Mouse (Mus musculus) midbrain, embryonic 14.5 days (tissue): ENCODE data around the gene Dazl. TPM values are rescaled to one million over a fixed set of nuclear protein-coding genes. Genes with fewer than 3 reads are reported as not detected.

Experiments used
- ATAC-seq: fragments of 200-750 bp; cut with Nextera tagmentation; 2 replicates; pipeline ENCODE4 v1.8.0; 2017; ENCODE audit warnings: moderate number of reproducible peaks, moderate library complexity; ENCODE audit not compliant: low FRiP score, low TSS enrichment
- DNase-seq: peaks from one replicate; pipeline ENCODE4 v3.0.0-alpha.2; 2015
- H3K27ac ChIP-seq: fragments of 300-500 bp; sonication (generic); replicated peaks from 2 replicates; pipeline ENCODE4 v1.5.1; 2014; ENCODE audit warnings: mild to moderate bottlenecking, low read depth, low read length, moderate library complexity
- H3K27me3 ChIP-seq: fragments of 300-500 bp; sonication (generic); 2 replicates; pipeline ENCODE4 v1.6.1; 2014; ENCODE audit warnings: low read length, control low read depth, mixed read lengths; ENCODE audit not compliant: control insufficient read depth, insufficient read depth
- H3K36me3 ChIP-seq: fragments of 300-500 bp; sonication (generic); 2 replicates; pipeline ENCODE4 v1.6.1; 2014; ENCODE audit warnings: low read length, control low read depth; ENCODE audit not compliant: control insufficient read depth, insufficient read depth
- H3K4me1 ChIP-seq: fragments of 300-500 bp; sonication (generic); 2 replicates; pipeline ENCODE4 v1.6.1; 2014; ENCODE audit warnings: mild to moderate bottlenecking, antibody characterized with exemption, low read length, control low read depth; ENCODE audit not compliant: control insufficient read depth, insufficient read depth
- H3K4me2 ChIP-seq: fragments of 300-500 bp; sonication (generic); 2 replicates; pipeline ENCODE4 v1.6.1; 2014; ENCODE audit warnings: mild to moderate bottlenecking, low read length, moderate library complexity
- H3K4me3 ChIP-seq: fragments of 300-500 bp; sonication (generic); replicated peaks from 2 replicates; pipeline ENCODE4 v1.5.1; 2014; ENCODE audit warnings: low read depth, low read length
- H3K9ac ChIP-seq: fragments of 300-500 bp; sonication (generic); replicated peaks from 2 replicates; pipeline ENCODE4 v1.6.1; 2014; ENCODE audit warnings: mild to moderate bottlenecking, low read length, moderate library complexity
- H3K9me3 ChIP-seq: fragments of 300-500 bp; sonication (generic); 2 replicates; pipeline ENCODE4 v1.6.1; 2016; ENCODE audit warnings: low read length, control low read depth, mixed read lengths; ENCODE audit not compliant: control insufficient read depth
- WGBS: fragments of 180-500 bp; shearing (Covaris S2); extraction: QIAGEN DNeasy Blood & Tissue Kit; methylation state at CpG from one replicate; pipeline ENCODE4 v1.1.7; 2014; 5-methylcytosine and 5-hydroxymethylcytosine counted together
- polyA plus RNA-seq: library from polyadenylated mRNA; unstranded; fragments of >200 nt; fragmentation: Nextera tagmentation; extraction: Ambion mirVana; gene quantifications from 2 replicates; pipeline ENCODE4 v1.2.1, GENCODE M21; 2014

The Dazl gene
- polyA plus RNA-seq, 1 experiment from 2014 or later = 0.36 TPM

DNA sequence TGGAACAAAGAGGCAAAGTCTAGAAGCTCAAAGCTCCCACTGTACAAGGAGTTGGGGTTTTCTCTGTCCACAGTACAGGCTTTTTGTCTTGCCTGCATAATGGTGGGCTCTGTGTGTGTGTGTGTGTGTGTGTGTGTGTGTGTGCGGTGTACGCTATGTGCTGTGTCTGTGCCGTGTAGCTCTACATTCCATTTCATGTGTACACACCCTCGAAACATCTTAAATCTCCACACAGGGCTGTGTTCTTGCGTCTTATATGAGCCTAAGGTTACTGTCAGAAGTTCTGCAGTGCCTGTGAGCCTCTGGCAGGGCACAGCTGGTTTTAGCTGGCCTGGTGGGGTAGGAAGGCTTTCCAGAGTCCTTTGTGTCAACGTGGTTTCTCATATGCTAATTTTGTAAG lies 46.8 kb downstream of the Dazl start:
- 79% methylated on average over 6 of the region's 6 CpGs for WGBS
- ATAC-seq = no peak
- DNase-seq = no peak
- H3K27me3 ChIP-seq = no peaks in the 10 kb centered on the region
- H3K27ac ChIP-seq = no peak overlapping the region
- H3K4me2 ChIP-seq = no peak overlapping the region
- H3K36me3 ChIP-seq = no peaks in the 10 kb centered on the region
- no peaks in the 10 kb centered on the region for H3K9me3 ChIP-seq
- H3K4me3 ChIP-seq = no peak overlapping the region
- H3K9ac ChIP-seq = no peak overlapping the region
- H3K4me1 ChIP-seq = no peaks in the 10 kb centered on the region

DNA sequence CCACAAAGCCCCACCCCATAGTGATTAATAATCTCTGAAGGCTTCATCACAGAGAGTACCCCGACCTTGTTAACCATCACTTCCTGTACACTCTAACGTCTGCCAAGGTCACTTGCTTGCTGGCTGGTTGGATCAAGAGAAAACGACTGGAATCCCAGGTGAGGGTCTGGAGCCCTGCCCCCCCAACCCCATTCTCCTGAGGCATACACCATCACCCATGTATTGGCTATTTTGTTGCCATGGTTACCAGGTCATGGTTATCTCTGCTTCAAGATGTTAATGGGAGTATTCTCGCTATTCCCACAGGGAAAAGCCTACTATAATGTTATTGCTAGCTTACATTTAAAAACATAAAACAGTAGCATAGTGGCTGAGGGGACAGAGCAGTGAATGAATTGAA lies 48.8 kb downstream of the Dazl start:
- Histone ChIP-seq H3K36me3 (no peaks in the 10 kb centered on the region), H3K9me3 (no peaks in the 10 kb centered on the region), H3K4me3 (no peak overlapping the region), H3K27ac (no peak overlapping the region), H3K27me3 (no peaks in the 10 kb centered on the region), H3K4me1 (no peaks in the 10 kb centered on the region), H3K9ac (no peak overlapping the region), H3K4me2 (no peak overlapping the region)
- WGBS = 79% methylated on average over 4 of the region's 4 CpGs
- ATAC-seq (no peak), DNase-seq (peak; percentile 41)

DNA sequence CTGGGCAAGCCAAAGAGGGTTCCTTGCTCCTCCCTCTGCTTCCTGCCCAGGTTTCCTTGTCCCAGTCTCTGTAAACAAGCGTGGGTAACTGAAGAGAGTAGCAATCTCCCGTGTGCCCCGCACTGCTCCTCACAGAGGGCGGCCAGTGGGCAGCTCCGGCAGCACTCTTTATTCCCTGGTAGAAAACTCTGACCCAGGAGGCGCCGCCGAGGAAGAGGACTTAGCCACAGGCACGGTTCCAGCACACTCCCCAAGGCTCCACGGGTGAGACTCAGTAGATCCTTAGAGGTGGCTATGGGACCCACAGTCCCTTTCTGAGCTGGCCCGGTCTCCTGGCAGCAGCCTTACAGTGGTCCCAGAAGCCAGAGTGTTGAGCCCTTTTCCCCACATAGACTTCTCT lies 50.1 kb downstream of the Dazl start:
- Histone ChIP-seq H3K4me2 (no peak overlapping the region), H3K27me3 (no peaks in the 10 kb centered on the region), H3K36me3 (no peaks in the 10 kb centered on the region), H3K4me1 (no peaks in the 10 kb centered on the region), H3K27ac (no peak overlapping the region), H3K9ac (no peak overlapping the region), H3K4me3 (no peak overlapping the region), H3K9me3 (no peaks in the 10 kb centered on the region)
- 91% methylated on average over 11 of the region's 11 CpGs for WGBS
- ATAC-seq (no peak), DNase-seq (no peak)

DNA sequence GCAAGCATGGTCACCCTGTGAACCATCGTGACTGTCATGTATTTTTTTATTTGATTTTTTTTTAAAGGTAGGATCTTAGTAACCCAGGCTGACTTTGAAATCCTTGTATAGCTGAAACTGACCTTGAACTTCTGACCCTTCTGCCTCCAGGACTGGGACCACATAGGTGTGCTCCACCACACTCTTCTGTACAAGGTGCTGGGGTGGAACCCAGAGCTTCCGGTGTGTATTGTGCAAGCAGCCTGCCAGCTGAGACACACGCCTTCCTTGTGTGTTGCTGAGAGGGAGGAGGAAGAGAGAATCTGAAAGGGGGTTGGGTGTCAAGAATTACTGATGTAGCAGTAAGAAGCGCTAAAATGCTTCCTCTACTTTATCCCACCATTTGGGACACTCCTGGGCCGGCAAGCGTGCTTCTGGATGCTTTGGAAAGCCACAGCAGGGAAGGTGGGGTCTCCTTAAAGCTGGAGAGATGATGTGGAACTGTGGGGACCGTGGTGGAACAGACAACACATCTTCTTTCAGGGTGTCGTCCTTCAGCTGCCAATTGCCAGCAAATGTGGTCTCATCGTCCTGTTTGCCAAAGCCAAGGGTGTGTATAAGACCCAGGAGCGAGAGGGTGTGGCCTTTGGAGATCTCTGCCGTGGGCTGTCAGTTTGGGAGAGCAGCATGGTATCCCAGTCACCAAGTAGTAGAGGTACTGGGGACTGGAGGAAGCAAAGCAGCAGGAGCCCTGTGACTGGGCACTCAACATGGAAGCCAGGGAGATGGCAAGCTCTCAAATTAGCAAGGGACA lies 55.4 kb downstream of the Dazl start:
- no peaks in the 10 kb centered on the region for H3K9me3 ChIP-seq
- H3K27ac ChIP-seq = no peak overlapping the region
- DNase-seq (no peak), ATAC-seq (no peak)
- 69% methylated on average over 11 of the region's 11 CpGs for WGBS
- no peaks in the 10 kb centered on the region for H3K27me3 ChIP-seq
- H3K4me2 ChIP-seq = no peak overlapping the region
- no peaks in the 10 kb centered on the region for H3K36me3 ChIP-seq
- H3K4me3 ChIP-seq = no peak overlapping the region
- H3K4me1 ChIP-seq = peaks cover 12% of the 10 kb centered on the region; the same call in 1 of the 2 replicates
- no peak overlapping the region for H3K9ac ChIP-seq

DNA sequence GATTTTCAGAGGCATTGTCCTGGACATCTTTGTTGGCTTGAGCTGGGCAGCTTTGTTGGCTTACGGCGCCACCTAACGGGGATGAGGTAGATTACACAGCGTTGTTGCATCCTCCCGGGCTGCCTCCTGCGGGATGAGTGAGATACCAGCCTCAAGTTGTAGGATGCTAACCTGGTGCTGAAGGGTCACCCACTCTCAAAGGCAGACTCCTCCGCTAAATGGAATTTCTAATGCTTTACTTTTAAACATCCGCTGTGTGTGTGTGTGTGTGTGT lies 56.1 kb downstream of the Dazl start:
- Histone ChIP-seq H3K27ac (peak overlapping the region; percentile 85), H3K9ac (peak overlapping the region; percentile 45; the same call in 1 of the 2 replicates), H3K9me3 (no peaks in the 10 kb centered on the region), H3K4me1 (peaks cover 12% of the 10 kb centered on the region; the same call in 1 of the 2 replicates), H3K4me2 (peak overlapping the region; percentile 29), H3K36me3 (no peaks in the 10 kb centered on the region), H3K27me3 (no peaks in the 10 kb centered on the region), H3K4me3 (no peak overlapping the region)
- ATAC-seq = peak; percentile 87
- peak; percentile 91 for DNase-seq
- WGBS = 6% methylated on average over 8 of the region's 8 CpGs

DNA sequence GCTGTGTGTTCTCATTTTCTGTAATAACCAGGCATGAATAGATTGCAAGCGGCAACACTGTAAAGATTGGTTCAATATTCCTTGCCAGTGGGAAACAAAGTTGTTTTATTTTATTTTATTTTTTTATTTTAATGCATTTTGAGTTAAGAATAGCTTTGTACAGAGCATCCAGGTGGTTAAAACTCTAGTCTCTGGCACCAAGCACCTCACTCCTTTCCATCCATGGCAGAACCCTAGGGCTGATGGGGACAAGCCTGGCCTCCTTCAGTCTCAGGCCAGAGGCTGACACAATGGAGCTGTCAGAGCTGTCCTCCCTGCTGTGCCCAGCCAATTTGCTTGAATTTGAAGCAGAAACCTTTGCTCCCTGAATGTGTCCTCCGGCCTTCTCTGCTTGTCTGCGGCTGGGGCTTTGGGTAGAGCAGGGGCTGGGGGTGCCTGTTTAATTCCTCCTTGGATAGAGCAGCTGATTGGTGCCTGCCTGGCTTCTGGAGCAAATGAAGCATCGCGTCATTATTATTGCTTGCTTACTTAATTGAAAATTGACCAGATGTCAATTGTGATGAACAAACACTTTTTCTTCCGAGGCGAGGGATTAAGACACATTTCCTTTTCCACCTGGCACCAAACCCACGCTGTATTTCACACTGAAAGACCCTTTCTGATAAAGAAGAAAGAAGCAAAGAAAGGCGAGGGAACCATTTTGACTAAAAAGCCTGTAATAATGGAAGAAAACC lies 56.6 kb downstream of the Dazl start:
- peaks cover 12% of the 10 kb centered on the region; the same call in 1 of the 2 replicates for H3K4me1 ChIP-seq
- WGBS = 12% methylated on average over 9 of the region's 9 CpGs
- DNase-seq (peak; percentile 77), ATAC-seq (peak; percentile 84)
- H3K27me3 ChIP-seq = no peaks in the 10 kb centered on the region
- peak overlapping the region; percentile 85 for H3K27ac ChIP-seq
- no peak overlapping the region for H3K4me3 ChIP-seq
- H3K9me3 ChIP-seq = no peaks in the 10 kb centered on the region
- H3K4me2 ChIP-seq = peak overlapping the region; percentile 29
- peak overlapping the region; percentile 45 for H3K9ac ChIP-seq
- no peaks in the 10 kb centered on the region for H3K36me3 ChIP-seq

DNA sequence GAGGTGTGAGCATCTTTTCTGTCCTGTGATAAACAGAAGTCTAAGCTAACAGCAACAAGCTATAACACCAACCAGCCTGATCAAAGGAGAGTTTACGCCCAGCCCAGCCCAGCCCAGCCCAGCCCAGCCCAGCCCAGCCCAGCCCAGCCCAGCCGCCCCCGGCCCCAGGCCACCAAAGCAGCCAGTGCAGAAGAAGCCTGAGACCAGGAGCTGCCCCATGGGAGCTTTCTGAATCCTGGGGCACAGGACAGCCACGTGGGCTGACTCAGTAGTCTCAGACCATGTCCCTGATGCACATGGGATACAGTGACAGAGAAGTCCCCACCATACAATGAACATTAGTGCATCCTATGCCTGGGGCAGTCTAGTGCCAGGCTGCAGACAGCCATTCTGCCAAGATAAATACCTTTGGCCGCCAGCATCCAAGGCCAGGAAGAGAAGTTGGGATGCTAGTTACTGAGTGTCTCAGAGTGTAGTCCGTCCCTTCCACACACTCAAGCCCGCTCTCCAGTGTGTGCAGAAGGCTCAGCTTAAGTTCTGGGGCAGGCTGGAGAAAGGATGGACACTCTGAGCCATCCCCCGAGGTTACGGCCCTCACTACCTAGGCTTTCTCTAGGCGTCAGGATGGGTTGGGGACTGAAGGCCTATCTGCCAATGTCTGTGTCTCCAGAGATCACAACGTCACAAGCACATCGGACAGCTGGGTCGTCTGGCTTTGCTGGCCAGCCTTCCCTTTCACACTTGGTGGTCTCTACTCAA lies 57.3 kb downstream of the Dazl start:
- peaks cover 12% of the 10 kb centered on the region; the same call in 1 of the 2 replicates for H3K4me1 ChIP-seq
- H3K4me3 ChIP-seq = no peak overlapping the region
- H3K4me2 ChIP-seq = no peak overlapping the region
- H3K36me3 ChIP-seq = no peaks in the 10 kb centered on the region
- 31% methylated on average over 13 of the region's 13 CpGs for WGBS
- H3K27ac ChIP-seq = peak overlapping the region; percentile 85
- no peaks in the 10 kb centered on the region for H3K27me3 ChIP-seq
- DNase-seq (peak; percentile 47), ATAC-seq (peak; percentile 24; the same call in 1 of the 2 replicates)
- no peak overlapping the region for H3K9ac ChIP-seq
- H3K9me3 ChIP-seq = no peaks in the 10 kb centered on the region

DNA sequence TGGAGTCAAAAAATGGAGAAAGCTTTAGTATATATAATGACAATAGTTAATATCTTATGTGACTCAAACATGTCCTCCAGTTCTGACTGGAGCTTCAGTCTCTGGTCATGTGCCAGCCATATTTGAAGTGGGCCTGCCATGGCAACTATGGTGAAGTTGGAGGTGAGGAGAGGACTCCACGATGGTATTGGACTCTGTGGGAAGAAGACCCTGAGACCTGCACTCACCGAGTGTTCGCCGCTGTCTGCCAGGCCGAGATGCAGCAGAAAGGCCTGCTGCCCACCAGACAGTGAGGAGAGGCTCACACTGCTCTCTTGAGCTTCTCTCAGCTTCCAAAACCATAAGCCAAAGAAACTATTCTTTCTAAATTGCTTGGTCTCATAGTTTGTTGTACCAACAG lies 59.5 kb downstream of the Dazl start:
- DNase-seq (no peak), ATAC-seq (no peak)
- no peaks in the 10 kb centered on the region for H3K36me3 ChIP-seq
- H3K4me1 ChIP-seq = peaks cover 12% of the 10 kb centered on the region; the same call in 1 of the 2 replicates
- H3K27me3 ChIP-seq = no peaks in the 10 kb centered on the region
- H3K4me3 ChIP-seq = no peak overlapping the region
- H3K9ac ChIP-seq = no peak overlapping the region
- H3K27ac ChIP-seq = no peak overlapping the region
- WGBS = 90% methylated on average over 5 of the region's 5 CpGs
- H3K4me2 ChIP-seq = no peak overlapping the region
- no peaks in the 10 kb centered on the region for H3K9me3 ChIP-seq
